Mouse (Mus musculus) hindbrain, embryonic 16.5 days (tissue): ENCODE results near the gene Scmh1. TPM values are rescaled to one million over a fixed set of nuclear protein-coding genes. Genes with fewer than 3 reads are reported as not detected.

Experiments
- ATAC-seq: fragments of 200-750 bp; cut with Nextera tagmentation; 2 replicates; pipeline ENCODE4 v1.8.0; 2017; ENCODE audit warnings: moderate TSS enrichment, moderate library complexity
- H3K27ac ChIP-seq: fragments of 300-500 bp; sonication (generic); 2 replicates; pipeline ENCODE4 v1.5.1; 2014; ENCODE audit warnings: low read depth, mild to moderate bottlenecking, control low read depth, low read length, moderate library complexity
- H3K27me3 ChIP-seq: fragments of 300-500 bp; sonication (generic); replicated peaks from 2 replicates; pipeline ENCODE4 v1.6.1; 2014; ENCODE audit warnings: low read length; ENCODE audit not compliant: control insufficient read depth, insufficient read depth
- H3K36me3 ChIP-seq: fragments of 300-500 bp; sonication (generic); 2 replicates; pipeline ENCODE4 v1.6.1; 2014; ENCODE audit warnings: mild to moderate bottlenecking, low read length, moderate library complexity, mixed read lengths; ENCODE audit not compliant: control insufficient read depth, insufficient read depth
- H3K4me1 ChIP-seq: fragments of 300-500 bp; sonication (generic); 2 replicates; pipeline ENCODE4 v1.6.1; 2014; ENCODE audit warnings: low read depth, low read length; ENCODE audit not compliant: control insufficient read depth, insufficient read depth
- H3K4me2 ChIP-seq: fragments of 300-500 bp; sonication (generic); 2 replicates; pipeline ENCODE4 v1.6.1; 2014; ENCODE audit warnings: mild to moderate bottlenecking, low read length, control low read depth, moderate library complexity
- H3K4me3 ChIP-seq: fragments of 300-500 bp; sonication (generic); 2 replicates; pipeline ENCODE4 v1.5.1; 2014; ENCODE audit warnings: mild to moderate bottlenecking, low read length, control low read depth, moderate library complexity
- H3K9ac ChIP-seq: fragments of 300-500 bp; sonication (generic); 2 replicates; pipeline ENCODE4 v1.6.1; 2014; ENCODE audit warnings: low read depth, mild to moderate bottlenecking, control low read depth, low read length, moderate library complexity
- H3K9me3 ChIP-seq: fragments of 300-500 bp; sonication (generic); 2 replicates; pipeline ENCODE4 v1.6.1; 2014; ENCODE audit warnings: mild to moderate bottlenecking, low read length, moderate library complexity; ENCODE audit not compliant: control insufficient read depth
- WGBS: fragments of 180-500 bp; shearing (Covaris S2); extraction: QIAGEN DNeasy Blood & Tissue Kit; methylation state at CpG from one replicate; pipeline ENCODE4 v1.1.7; 2014; 5-methylcytosine and 5-hydroxymethylcytosine counted together
- polyA plus RNA-seq: library from polyadenylated mRNA; unstranded; fragments of >200 nt; fragmentation: Nextera tagmentation; extraction: Ambion mirVana; gene quantifications from 2 replicates; pipeline ENCODE4 v1.2.1, GENCODE M21; 2015

Scmh1 gene
- polyA plus RNA-seq, 1 experiment from 2014 or later: 74.5 TPM

DNA sequence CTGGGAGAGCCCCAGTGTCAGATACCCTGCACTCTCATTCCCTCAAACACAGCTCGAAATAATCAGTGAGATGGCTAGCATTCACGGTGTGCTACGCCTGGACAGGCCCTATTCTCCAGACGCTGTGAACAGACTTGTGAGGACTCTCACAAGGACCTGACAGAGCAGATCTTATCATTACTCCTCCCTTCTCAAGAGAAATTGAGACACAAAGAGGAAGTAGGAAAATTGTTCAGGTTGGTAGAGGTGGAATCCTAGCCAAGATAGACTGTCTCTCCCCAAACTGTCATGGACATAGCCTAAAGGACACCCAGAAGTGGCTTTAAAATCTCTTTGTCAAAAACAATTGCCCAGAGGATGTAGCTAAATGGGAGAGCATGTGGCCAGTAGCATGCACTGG lies 31.3 kb upstream of the Scmh1 start:
- no peaks in the 10 kb centered on the region for H3K27me3 ChIP-seq
- ATAC-seq: no peak
- no peak overlapping the region for H3K9ac ChIP-seq
- H3K36me3 ChIP-seq: no peaks in the 10 kb centered on the region
- no peak overlapping the region for H3K4me2 ChIP-seq
- WGBS: 37% methylated on average over 4 of the region's 4 CpGs
- no peak overlapping the region for H3K4me3 ChIP-seq
- no peak overlapping the region for H3K27ac ChIP-seq
- H3K4me1 ChIP-seq: peaks cover 8% of the 10 kb centered on the region
- no peaks in the 10 kb centered on the region for H3K9me3 ChIP-seq

DNA sequence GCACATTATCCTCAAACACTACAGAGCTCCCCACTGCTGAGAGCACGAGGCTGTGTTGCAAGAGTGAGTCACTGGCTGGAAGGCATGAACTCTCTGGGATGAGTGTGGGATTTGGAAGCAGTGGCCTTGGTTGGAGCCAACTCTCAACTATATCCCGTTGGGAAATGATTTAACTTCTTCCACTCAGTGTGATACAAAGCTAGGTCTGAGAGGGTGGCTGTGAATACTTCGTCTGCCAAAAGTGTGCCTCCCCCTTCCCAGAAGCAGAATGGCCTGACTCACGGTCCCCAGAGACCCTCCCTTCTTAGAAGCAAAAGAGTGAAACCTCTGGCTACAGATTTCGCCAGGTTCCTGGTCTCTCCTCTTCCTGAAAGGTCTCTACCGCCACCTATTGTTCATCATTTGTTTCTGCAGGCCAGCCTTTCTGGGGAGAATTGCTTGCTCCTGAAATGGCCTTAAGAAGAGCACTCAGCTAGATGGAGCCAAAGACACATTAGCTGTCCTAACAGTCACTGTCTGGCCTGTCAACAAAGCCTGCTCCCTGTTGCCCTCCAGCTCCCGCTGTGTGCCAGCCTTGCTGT lies 24.2 kb upstream of the Scmh1 start:
- no peak overlapping the region for H3K4me3 ChIP-seq
- ATAC-seq: peak; percentile 88
- WGBS: 7% methylated on average over 7 of the region's 7 CpGs
- peaks cover 4% of the 10 kb centered on the region; the same call in 1 of the 2 replicates for H3K4me1 ChIP-seq
- no peaks in the 10 kb centered on the region for H3K36me3 ChIP-seq
- H3K9ac ChIP-seq: no peak overlapping the region
- no peak overlapping the region for H3K4me2 ChIP-seq
- H3K27me3 ChIP-seq: no peaks in the 10 kb centered on the region
- H3K9me3 ChIP-seq: no peaks in the 10 kb centered on the region
- H3K27ac ChIP-seq: no peak overlapping the region

DNA sequence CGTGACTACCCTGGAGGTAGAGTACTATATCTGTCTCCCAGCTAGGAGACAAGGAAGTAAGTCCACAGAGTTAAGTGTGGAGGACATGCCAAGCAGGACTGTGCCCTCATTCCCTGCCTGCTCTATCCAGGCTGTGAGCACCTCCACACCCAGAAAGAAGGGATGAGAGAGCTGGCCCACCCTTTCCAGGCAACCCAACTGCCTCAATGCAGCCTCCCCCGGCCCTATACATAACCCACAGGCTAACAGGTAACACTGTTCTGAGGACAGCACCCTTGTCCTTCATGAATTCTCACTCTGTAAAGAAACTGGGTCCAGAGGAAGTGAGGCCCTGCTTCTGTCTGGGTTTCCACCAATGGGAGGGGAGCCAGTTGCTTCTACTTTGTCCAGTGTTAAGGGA lies 19.6 kb upstream of the Scmh1 start:
- Histone ChIP-seq H3K4me3 (no peak overlapping the region), H3K9ac (peak overlapping the region; percentile 15; the same call in 1 of the 2 replicates), H3K27me3 (no peaks in the 10 kb centered on the region), H3K27ac (no peak overlapping the region), H3K4me2 (no peak overlapping the region), H3K4me1 (peaks cover 4% of the 10 kb centered on the region; the same call in 1 of the 2 replicates), H3K9me3 (no peaks in the 10 kb centered on the region), H3K36me3 (no peaks in the 10 kb centered on the region)
- 83% methylated on average over 2 of the region's 2 CpGs for WGBS
- no peak for ATAC-seq

DNA sequence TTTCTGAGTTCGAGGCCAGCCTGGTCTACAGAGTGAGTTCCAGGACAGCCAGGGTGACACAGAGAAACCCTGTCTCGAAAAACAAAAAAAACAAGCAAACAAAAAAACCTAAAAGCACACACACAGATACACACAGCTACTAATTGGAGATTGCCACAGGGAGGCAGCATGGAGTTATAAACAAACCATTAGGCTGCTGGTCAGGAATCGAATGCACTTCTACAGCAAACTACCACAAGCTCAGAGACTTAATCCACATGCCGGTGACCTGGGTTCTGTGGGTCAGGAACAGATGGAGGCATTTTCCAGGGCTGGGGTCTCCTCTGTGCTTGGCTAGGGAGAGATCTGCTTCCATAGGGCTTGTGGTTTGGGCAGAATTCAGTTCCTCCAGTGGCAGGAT lies 17.6 kb upstream of the Scmh1 start:
- no peak for ATAC-seq
- Histone ChIP-seq H3K9me3 (no peaks in the 10 kb centered on the region), H3K9ac (no peak overlapping the region), H3K27ac (no peak overlapping the region), H3K4me3 (no peak overlapping the region), H3K36me3 (no peaks in the 10 kb centered on the region), H3K4me1 (no peaks in the 10 kb centered on the region), H3K27me3 (no peaks in the 10 kb centered on the region), H3K4me2 (no peak overlapping the region)
- 43% methylated on average over 4 of the region's 4 CpGs for WGBS

DNA sequence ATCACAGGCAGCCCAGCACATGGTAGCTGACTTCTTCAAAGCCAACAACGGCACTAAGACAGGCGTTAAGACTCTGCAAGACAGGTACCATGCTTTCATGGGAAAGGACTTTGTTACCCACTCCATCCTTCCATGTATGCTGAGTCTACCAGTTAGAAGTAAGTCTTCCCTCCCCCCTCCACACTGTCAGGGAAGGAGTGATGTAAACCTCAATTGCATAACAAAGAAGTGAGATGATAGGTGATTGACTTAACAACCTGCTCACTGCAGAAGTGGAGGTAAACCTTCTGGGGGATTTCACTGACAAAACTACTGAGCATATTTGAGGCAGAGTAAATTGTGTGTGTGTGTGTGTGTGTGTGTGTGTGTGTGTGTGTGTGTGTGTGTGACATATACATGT lies 17.1 kb upstream of the Scmh1 start:
- no peak for ATAC-seq
- Histone ChIP-seq H3K9ac (no peak overlapping the region), H3K4me2 (no peak overlapping the region), H3K36me3 (no peaks in the 10 kb centered on the region), H3K27ac (no peak overlapping the region), H3K4me1 (no peaks in the 10 kb centered on the region), H3K27me3 (no peaks in the 10 kb centered on the region), H3K4me3 (no peak overlapping the region), H3K9me3 (no peaks in the 10 kb centered on the region)
- 95% methylated on average over 2 of the region's 2 CpGs for WGBS

DNA sequence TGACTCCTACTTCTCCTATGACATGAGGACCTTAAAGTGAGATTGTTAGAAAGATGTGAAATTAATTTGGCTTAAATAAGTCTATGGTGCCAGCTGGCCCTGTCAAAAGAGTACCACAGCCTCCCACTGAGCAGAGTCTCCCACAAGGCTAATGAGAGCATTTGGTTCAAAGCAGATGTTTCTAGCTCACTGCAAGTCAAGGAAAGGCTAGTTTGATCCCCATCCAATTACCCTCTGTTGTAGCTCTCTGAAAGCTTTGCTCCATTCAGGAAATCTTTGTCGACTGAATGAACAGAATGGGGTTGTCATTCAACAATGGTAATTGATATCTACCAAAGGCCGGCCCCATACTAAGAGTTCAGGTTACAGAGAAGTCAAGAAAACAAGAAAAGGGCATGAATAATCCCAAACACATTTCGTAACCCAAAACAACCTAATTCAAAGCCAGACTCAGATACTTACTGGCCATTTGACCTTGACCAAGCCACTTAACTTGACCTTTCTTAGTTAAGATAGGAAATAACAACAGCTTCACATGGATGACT lies 16.0 kb upstream of the Scmh1 start:
- WGBS: 18% methylated on average over 3 of the region's 3 CpGs
- no peak overlapping the region for H3K27ac ChIP-seq
- H3K36me3 ChIP-seq: no peaks in the 10 kb centered on the region
- no peaks in the 10 kb centered on the region for H3K4me1 ChIP-seq
- no peak overlapping the region for H3K9ac ChIP-seq
- no peaks in the 10 kb centered on the region for H3K9me3 ChIP-seq
- no peak for ATAC-seq
- no peak overlapping the region for H3K4me3 ChIP-seq
- H3K27me3 ChIP-seq: no peaks in the 10 kb centered on the region
- no peak overlapping the region for H3K4me2 ChIP-seq

DNA sequence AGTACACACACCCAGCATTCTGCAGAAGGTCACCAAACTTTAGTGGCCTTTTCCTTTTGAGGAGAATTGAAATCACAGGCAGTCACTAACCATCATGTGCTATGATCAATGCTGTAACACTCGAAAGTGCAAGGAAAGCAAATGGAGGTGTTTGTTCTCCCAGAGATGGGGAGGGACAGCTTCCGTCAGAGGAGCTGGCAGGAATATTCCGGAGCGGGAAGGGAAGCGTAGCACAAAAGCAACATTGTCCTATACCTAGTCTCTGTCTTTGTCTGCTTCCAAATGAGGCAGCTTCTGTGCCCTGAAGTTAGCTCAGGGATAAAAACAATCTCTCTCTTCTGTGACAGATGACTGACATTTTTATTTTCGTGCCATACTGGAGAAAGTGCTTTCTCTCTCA lies 15.5 kb upstream of the Scmh1 start:
- H3K4me3 ChIP-seq: no peak overlapping the region
- H3K27ac ChIP-seq: no peak overlapping the region
- H3K36me3 ChIP-seq: no peaks in the 10 kb centered on the region
- ATAC-seq: no peak
- no peaks in the 10 kb centered on the region for H3K4me1 ChIP-seq
- no peaks in the 10 kb centered on the region for H3K27me3 ChIP-seq
- no peak overlapping the region for H3K9ac ChIP-seq
- WGBS: 38% methylated on average over 6 of the region's 6 CpGs
- H3K9me3 ChIP-seq: no peaks in the 10 kb centered on the region
- H3K4me2 ChIP-seq: no peak overlapping the region

DNA sequence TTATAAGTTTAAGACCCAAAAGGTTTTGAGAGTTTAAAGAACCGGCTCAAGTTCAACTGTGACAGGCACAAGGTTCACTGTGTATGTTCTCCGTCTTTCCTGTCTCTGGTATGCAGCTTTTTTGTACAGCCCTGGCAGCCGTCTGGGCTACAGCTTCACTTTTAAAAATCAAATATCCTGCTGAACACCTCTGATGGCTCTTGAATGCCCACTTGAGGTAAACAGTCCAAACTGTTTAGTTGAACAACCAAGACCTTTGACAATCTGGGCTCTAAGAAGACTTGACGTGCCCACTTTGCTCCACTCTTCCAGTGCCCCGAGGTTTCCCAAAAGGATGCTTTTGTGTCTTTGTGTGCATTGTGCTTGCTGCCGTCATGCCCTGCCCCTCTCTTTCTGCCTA lies 13.5 kb upstream of the Scmh1 start:
- no peak for ATAC-seq
- 57% methylated on average over 6 of the region's 6 CpGs for WGBS
- no peaks in the 10 kb centered on the region for H3K36me3 ChIP-seq
- H3K9me3 ChIP-seq: no peaks in the 10 kb centered on the region
- H3K27me3 ChIP-seq: no peaks in the 10 kb centered on the region
- no peak overlapping the region for H3K4me3 ChIP-seq
- no peak overlapping the region for H3K27ac ChIP-seq
- H3K4me1 ChIP-seq: no peaks in the 10 kb centered on the region
- no peak overlapping the region for H3K9ac ChIP-seq
- no peak overlapping the region for H3K4me2 ChIP-seq

DNA sequence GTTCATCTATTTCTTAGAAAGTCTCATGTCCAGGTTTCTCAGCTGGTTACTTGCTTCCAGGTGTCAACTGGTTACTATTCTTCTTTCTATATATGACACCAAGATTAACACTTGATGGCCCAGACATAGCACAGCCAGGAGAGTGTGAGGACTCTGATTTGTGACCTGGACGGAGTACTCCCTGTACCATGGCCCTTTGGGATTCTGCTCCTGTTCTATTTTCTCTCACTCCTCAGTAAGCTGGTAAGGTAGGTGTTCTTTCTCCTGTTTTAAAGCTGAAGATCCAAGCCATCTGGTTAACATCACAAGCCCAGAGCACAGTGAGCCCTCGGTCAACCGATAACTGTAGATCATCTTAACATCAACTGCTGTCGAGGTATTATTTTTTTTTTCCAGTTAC lies 12.7 kb upstream of the Scmh1 start:
- Histone ChIP-seq H3K4me2 (no peak overlapping the region), H3K27me3 (no peaks in the 10 kb centered on the region), H3K4me1 (no peaks in the 10 kb centered on the region), H3K9me3 (no peaks in the 10 kb centered on the region), H3K36me3 (no peaks in the 10 kb centered on the region), H3K9ac (no peak overlapping the region), H3K4me3 (no peak overlapping the region), H3K27ac (no peak overlapping the region)
- ATAC-seq: no peak
- 87% methylated on average over 4 of the region's 4 CpGs for WGBS

DNA sequence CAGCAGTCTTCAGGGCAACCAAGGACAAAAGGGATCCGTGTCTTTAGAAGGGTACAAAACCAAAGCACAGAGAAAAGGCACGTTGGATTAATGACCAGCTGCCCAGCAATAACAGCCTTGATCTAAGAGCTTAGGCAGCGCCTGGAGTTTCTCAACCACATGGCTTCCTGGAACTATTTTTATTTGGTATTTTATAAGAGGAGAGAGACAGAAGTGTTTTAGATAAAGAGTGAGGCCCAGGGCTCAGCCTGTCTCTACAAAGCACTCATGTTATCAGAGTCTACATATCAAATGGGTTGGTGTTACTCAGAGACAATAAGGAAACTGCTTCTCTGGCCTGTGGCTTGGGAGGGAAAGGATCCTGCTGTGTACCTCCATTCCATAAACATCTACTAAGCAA lies 12.3 kb upstream of the Scmh1 start:
- WGBS: 54% methylated on average over 3 of the region's 3 CpGs
- Histone ChIP-seq H3K4me2 (no peak overlapping the region), H3K36me3 (no peaks in the 10 kb centered on the region), H3K27ac (no peak overlapping the region), H3K4me1 (no peaks in the 10 kb centered on the region), H3K4me3 (no peak overlapping the region), H3K9ac (no peak overlapping the region), H3K27me3 (no peaks in the 10 kb centered on the region), H3K9me3 (no peaks in the 10 kb centered on the region)
- ATAC-seq: no peak
